Mouse (Mus musculus) embryonic fibroblast, embryonic 13.5 days (primary cell): Measurements from ENCODE around the gene Camk1d.

Experiments used
- CTCF ChIP-seq: IDR thresholded peaks from 2 replicates; pipeline ENCODE4 v1.5.1; 2011; ENCODE audit warnings: mild to moderate bottlenecking, control low read depth, low read length, moderate library complexity, borderline replicate concordance; ENCODE audit not compliant: insufficient read depth
- POLR2A ChIP-seq: IDR thresholded peaks from 2 replicates; pipeline ENCODE4 v1.6.1; 2011; ENCODE audit warnings: low read depth, mild to moderate bottlenecking, control low read depth, low read length, moderate library complexity

- no peak for TF ChIP-seq POLR2A
- TF ChIP-seq CTCF = no peak
These were observed 356.3 kb downstream of the Camk1d start for GRCm38 (mm10) chr2:5358049-5358448.
